Mouse (Mus musculus): ENCODE measurements at regions not wholly inside any gene's neighbourhood (a gene's known extent, or its start where the extent isn't known, plus 50 kb on each side); places are given as distances from the start of the nearest gene placed in this dataset.

- no peak overlapping the region for H3K4me3 ChIP-seq (ENCODE audit: insufficient read depth, low read depth, low read length)
- TF ChIP-seq POLR2A (IDR thresholded peaks at IDR 0.05; ENCODE audit: insufficient read depth, low read depth, low read length): no peak
- no peak for TF ChIP-seq CTCF (IDR thresholded peaks at IDR 0.05; ENCODE audit: insufficient read depth, low read depth, low read length)
- 54% methylated on average over 14 of the region's 14 CpGs for WGBS
- H3K27ac ChIP-seq (ENCODE audit: insufficient read depth, low read depth, low read length): peak overlapping the region; percentile 12; the same call in 1 of the 2 replicates
- peaks cover 28% of the 10 kb centered on the region for H3K4me1 ChIP-seq (ENCODE audit: control insufficient read depth, insufficient read depth, low read length)
Measured at GRCm38 (mm10) chr8:12330886-12331285, 52.3 kb downstream of the A230072I06Rik start.

GRCm38 (mm10) chr8:12331652-12332051 is 53.0 kb downstream of the A230072I06Rik start:
- TF ChIP-seq POLR2A (IDR thresholded peaks at IDR 0.05; ENCODE audit: insufficient read depth, low read depth, low read length) (no peak), CTCF (IDR thresholded peaks at IDR 0.05; ENCODE audit: insufficient read depth, low read depth, low read length) (no peak)
- H3K4me1 ChIP-seq (ENCODE audit: control insufficient read depth, insufficient read depth, low read length): peaks cover 28% of the 10 kb centered on the region
- H3K27ac ChIP-seq (ENCODE audit: insufficient read depth, low read depth, low read length): no peak overlapping the region
- WGBS: 69% methylated on average over 7 of the region's 7 CpGs
- H3K4me3 ChIP-seq (ENCODE audit: insufficient read depth, low read depth, low read length): no peak overlapping the region

- TF ChIP-seq POLR2A (IDR thresholded peaks at IDR 0.05; ENCODE audit: insufficient read depth, low read depth, low read length) (no peak), CTCF (IDR thresholded peaks at IDR 0.05; ENCODE audit: insufficient read depth, low read depth, low read length) (no peak)
- WGBS: 64% methylated on average over 5 of the region's 5 CpGs
Measured at GRCm38 (mm10) chr8:12334081-12334480, 55.5 kb downstream of the A230072I06Rik start.

GRCm38 (mm10) chr8:12334605-12335004 is 56.0 kb downstream of the A230072I06Rik start:
- Histone ChIP-seq H3K4me3 (ENCODE audit: insufficient read depth, low read depth, low read length) (no peak overlapping the region), H3K4me1 (ENCODE audit: control insufficient read depth, insufficient read depth, low read length) (peaks cover 19% of the 10 kb centered on the region), H3K27ac (ENCODE audit: insufficient read depth, low read depth, low read length) (no peak overlapping the region)
- WGBS: 78% methylated on average over 7 of the region's 7 CpGs
- TF ChIP-seq POLR2A (IDR thresholded peaks at IDR 0.05; ENCODE audit: insufficient read depth, low read depth, low read length) (no peak), CTCF (IDR thresholded peaks at IDR 0.05; ENCODE audit: insufficient read depth, low read depth, low read length) (no peak)

More at GRCm38 (mm10) chr8:12334081-12334480, 55.5 kb downstream of the A230072I06Rik start:
- Histone ChIP-seq H3K27ac (ENCODE audit: insufficient read depth, low read depth, low read length) (no peak overlapping the region), H3K4me1 (ENCODE audit: control insufficient read depth, insufficient read depth, low read length) (peaks cover 14% of the 10 kb centered on the region), H3K4me3 (ENCODE audit: insufficient read depth, low read depth, low read length) (no peak overlapping the region)

GRCm38 (mm10) chr8:12339149-12339924 is 55.8 kb upstream of the Sox1 start:
- 45% methylated on average over 17 of the region's 17 CpGs for WGBS
- H3K4me1 ChIP-seq (ENCODE audit: control insufficient read depth, insufficient read depth, low read length): peaks cover 5% of the 10 kb centered on the region

GRCm38 (mm10) chr8:12340946-12341345 is 54.1 kb upstream of the Sox1 start:
- Histone ChIP-seq H3K4me1 (ENCODE audit: control insufficient read depth, insufficient read depth, low read length) (peaks cover 5% of the 10 kb centered on the region), H3K4me3 (ENCODE audit: insufficient read depth, low read depth, low read length) (no peak overlapping the region), H3K27ac (ENCODE audit: insufficient read depth, low read depth, low read length) (no peak overlapping the region)
- no peak for TF ChIP-seq CTCF (IDR thresholded peaks at IDR 0.05; ENCODE audit: insufficient read depth, low read depth, low read length)
- TF ChIP-seq POLR2A (IDR thresholded peaks at IDR 0.05; ENCODE audit: insufficient read depth, low read depth, low read length): no peak
- 95% methylated on average over 5 of the region's 5 CpGs for WGBS

More at GRCm38 (mm10) chr8:12339149-12339924, 55.8 kb upstream of the Sox1 start:
- Histone ChIP-seq H3K27ac (ENCODE audit: insufficient read depth, low read depth, low read length) (no peak overlapping the region), H3K4me3 (ENCODE audit: insufficient read depth, low read depth, low read length) (no peak overlapping the region)
- TF ChIP-seq POLR2A (IDR thresholded peaks at IDR 0.05; ENCODE audit: insufficient read depth, low read depth, low read length) (no peak), CTCF (IDR thresholded peaks at IDR 0.05; ENCODE audit: insufficient read depth, low read depth, low read length) (no peak)

Measured in olfactory bulb, adult 2 months (tissue).